Mouse (Mus musculus) left cerebral cortex, adult 8-10 months (tissue): ENCODE results near the gene Rpl41. TPM values are rescaled to one million over a fixed set of nuclear protein-coding genes. Genes with fewer than 3 reads are reported as not detected.
A peak's percentile ranks its signal among the peaks of the same experiment; 100 is the strongest.
"Not testable (repeated sequence)": the region's sequence is repeated elsewhere in the genome, so short reads cannot be mapped to it uniquely, and the experiment has no call there.

Experiments
- DNase-seq, 2 experiments: peaks; one replicate each; pipeline ENCODE4 v3.0.0; 2022; ENCODE audit warnings: low spot score in 2 of 2
- total RNA-seq, 4 experiments: library from RNA; stranded (reverse); gene quantifications; 2 replicates each; pipeline ENCODE4 v1.2.4; 2022

Rpl41 gene
- total RNA-seq, 4 experiments from 2014 or later = 1,345 to 1,743 (median 1,563) TPM

GRCm38 (mm10) chr10:128524732-128525662, 24.1 kb downstream of the Rpl41 start:
- no peak for DNase-seq

DNA sequence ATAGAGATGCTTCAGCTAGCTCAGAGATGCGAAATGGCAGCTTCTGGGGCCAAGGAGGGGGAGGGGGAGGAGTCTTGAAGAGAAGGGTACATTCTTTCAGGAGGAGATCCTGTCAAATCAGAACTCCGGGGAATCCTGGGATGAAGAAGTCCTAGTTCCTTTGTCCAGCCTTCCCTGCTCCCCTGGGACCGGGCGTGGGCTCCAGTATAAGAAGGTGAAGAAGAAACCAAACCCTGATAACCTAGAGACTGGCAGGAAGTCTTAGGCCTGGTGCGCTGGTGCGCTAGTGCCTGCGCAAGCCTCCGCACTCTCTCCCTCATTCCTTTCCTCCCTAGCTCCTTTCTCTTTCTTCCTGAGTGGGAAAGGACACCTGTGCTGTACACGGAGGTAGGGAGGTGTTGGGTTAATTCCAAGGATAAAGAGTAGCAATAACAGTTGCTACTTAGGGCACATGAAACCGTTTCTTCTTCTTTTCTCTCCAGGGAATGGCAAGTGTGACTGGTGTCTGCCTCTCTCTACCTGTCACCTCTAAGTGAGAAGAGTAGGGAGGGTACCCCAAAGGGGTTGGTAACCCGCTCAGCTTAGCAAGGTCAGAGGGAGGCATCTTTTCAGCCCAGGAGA, 24.9 kb downstream of the Rpl41 start:
- DNase-seq = no peak

GRCm38 (mm10) chr10:128522351-128522750, 26.8 kb downstream of the Rpl41 start:
- no peak for DNase-seq

DNA sequence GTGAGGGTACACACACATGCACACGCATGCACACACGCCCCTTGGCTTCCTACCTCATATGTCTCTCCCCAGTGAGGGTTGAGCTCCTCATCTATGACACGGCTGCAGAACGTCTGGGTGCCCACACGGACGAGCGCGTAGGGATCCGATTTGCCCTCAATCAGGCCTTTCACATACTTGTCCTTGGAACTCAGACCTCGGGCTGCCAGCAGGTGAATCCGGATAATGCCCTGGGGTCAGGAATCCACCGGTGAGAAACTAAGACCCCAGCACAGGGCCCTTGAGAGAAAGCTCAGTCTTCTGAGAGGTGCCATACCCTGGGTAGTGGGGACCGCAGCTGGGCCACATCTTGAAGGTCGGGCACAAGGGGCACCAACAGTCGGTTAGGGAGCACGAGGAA, 28.5 kb downstream of the Rpl41 start:
- no peak for DNase-seq

GRCm38 (mm10) chr10:128518833-128519232, 30.3 kb downstream of the Rpl41 start:
- no peak for DNase-seq

DNA sequence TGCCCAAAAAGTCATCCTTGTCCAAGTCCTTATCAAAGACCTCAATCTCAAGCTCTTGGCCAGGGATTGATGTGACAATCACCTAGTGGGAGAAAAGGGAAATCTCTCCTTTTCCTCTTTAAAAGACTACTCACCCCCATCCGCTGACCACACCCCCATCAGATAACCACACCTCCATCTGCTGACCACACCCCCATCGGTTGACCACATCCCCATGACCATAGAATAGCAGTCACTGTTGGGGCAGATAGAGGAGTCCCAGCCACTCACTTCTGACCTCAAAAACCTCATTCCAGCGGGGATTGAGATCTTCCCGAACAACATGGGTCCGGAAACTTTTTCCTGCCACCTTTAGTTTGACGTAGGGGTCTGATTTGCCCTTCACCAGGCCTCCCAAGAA, 32.4 kb downstream of the Rpl41 start:
- no peak for DNase-seq

- DNase-seq = no peak
Measured at GRCm38 (mm10) chr10:128516029-128516428, 33.1 kb downstream of the Rpl41 start.

- no peak for DNase-seq
Measured at GRCm38 (mm10) chr10:128515044-128515443, 34.1 kb downstream of the Rpl41 start.

- DNase-seq = no peak
Measured at GRCm38 (mm10) chr10:128511761-128512160, 37.3 kb downstream of the Rpl41 start.

- no peak for DNase-seq
Measured at GRCm38 (mm10) chr10:128511189-128511588, 37.9 kb downstream of the Rpl41 start.

DNA sequence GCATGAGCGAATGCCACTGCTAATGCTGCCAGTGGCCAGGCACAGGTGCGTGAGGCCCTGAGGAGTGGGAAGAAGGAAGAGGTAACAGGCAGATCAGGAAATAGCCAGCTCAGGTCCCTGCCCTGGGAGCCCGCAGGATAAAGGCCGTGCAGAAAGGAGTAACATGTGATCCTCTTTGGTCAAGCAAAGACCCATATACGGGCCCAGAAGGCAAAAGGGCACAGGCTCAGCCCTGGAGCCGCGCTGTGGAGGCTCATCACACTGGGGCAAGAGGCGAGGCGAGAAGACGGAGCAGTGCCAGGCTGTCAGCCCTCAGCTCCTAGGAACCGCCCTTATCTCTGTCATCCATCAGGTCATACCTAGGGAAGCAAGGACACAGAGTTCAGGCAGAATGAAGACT, 38.8 kb downstream of the Rpl41 start:
- DNase-seq = no peak

GRCm38 (mm10) chr10:128509831-128510230, 39.3 kb downstream of the Rpl41 start:
- no peak for DNase-seq

- no peak for DNase-seq
Measured at GRCm38 (mm10) chr10:128509203-128509602, 39.9 kb downstream of the Rpl41 start.

DNA sequence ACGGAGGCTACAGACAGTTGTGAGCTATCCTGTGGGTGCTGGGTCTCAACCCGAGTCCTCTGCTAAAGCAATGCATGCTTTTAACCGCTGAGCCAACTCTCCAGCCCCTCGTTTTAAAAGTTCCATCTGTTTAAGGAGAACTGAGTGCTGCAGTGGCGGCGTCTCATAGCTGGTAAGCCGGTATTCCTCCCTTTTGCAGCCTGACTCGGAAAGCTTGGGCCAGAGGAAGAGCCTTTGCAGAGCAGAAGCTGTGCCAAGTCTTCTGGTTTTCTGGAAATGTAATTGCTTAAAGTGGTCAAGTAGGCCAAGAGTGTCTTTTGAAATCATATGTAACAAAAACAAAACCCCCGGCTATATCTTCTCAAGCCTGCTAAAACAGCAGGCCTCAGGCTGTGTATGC, 40.8 kb downstream of the Rpl41 start:
- no peak for DNase-seq

DNA sequence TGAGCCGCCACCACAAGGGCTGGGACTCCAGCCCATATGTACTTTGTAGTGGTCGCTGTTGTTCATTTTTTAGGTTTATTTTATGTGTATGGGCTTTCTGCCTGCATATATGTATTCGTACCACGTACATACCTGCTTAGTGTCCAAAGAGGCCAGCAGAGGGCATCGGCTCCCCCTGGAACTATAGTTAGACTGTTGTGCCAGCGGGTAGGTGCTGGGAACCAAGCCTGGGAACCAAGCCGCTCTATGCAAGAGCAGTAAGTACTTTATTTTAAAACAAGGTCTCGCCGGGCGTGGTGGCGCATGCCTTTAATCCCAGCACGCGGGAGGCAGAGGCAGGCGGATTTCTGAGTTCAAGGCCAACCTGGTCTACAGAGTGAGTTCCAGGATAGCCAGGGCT, 43.1 kb downstream of the Rpl41 start:
- DNase-seq = no peak

DNA sequence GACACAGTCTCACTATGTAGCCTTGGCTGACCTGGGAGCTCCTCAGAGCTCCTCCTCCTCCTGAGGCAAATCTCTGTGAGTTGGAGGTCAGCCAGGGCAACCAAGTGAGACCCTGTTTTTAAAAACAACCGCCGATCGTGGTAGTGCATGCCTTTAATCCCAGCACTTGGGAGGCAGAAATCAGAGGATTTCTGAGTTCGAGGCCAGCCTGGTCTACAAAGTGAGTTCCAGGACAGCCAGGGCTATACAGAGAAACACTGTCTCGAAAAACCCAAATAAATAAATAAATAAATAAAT, 43.8 kb downstream of the Rpl41 start:
- not testable (repeated sequence) for DNase-seq

DNA sequence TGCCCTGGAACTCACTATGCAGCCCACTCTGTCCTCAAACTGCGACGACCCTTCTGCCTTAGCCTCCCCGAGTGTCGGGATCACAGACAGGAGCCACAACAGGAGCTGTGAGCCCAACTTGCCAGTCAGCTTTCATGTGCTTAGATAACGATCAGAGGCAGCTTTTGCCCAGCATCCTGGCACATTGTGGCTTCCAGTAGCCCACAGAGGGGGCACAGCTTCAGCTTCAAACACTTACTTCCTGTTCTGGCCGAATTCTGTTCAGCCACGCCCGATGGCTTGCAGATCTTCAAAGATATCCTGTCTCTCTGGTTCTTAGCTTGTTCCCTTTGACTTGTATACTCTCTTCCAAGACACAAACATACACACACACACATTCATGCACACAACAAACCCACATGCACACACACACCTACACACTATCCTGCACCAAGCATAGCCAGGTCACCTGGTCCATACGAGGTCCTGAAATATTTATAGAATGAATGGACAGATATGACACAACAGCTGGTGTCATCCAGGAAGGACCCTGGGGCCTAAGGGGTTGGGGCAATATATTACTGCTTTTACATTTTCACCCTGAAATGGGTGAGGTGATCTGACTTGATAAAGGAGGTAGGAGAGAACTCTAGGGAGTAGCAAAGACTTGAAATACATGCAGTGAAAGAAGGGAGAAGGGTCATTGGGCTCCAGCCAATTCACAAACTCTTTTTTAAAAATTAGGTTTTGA, 44.3 kb downstream of the Rpl41 start:
- DNase-seq = no peak

DNA sequence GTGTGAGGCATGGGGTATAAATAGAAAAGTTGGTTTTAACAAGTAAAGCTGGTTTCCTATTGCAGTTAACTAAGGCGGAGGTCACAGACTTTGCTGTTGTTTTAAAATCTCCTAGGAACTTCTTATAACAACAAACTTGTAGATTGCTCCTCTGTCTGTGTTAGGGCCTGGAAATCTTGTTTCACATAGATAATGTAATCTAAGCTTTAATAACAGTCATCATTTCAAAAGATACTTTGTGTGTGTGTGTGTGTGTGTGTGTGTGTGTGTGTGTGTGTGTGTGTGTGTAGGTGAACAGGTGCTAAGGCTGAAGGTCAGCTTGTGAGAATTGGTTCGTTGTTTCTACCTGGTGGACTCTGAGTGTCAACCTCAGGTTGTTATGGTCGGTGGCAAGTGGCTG, 45.1 kb downstream of the Rpl41 start:
- no peak for DNase-seq

GRCm38 (mm10) chr10:128503532-128503931, 45.6 kb downstream of the Rpl41 start:
- no peak for DNase-seq

GRCm38 (mm10) chr10:128502341-128502740, 46.8 kb downstream of the Rpl41 start:
- DNase-seq = no peak

GRCm38 (mm10) chr10:128499116-128499671, 49.9 kb downstream of the Rpl41 start:
- DNase-seq = peak in 1 of 2 experiments; percentile 37

GRCm38 (mm10) chr10:128498590-128498989, 50.5 kb downstream of the Rpl41 start, which contains the start of gene Myl6b:
Gene Myl6b (minus strand): TSS chr10:128498685.
- peak; percentile 88 to 97 for DNase-seq
